Mouse (Mus musculus) liver, embryonic 14.5 days (tissue): ENCODE results near the gene Gm5416.
"Not testable (repeated sequence)": the region's sequence is repeated elsewhere in the genome, so short reads cannot be mapped to it uniquely, and the experiment has no call there.

Source experiments
- CTCF ChIP-seq: IDR thresholded peaks from 2 replicates; pipeline ENCODE4 v1.5.1; 2016; ENCODE audit warnings: antibody characterized with exemption, low read depth, control low read depth
- EP300 ChIP-seq: IDR thresholded peaks from 2 replicates; pipeline ENCODE4 v1.6.1; 2016; ENCODE audit warnings: antibody characterized with exemption, low read depth

DNA sequence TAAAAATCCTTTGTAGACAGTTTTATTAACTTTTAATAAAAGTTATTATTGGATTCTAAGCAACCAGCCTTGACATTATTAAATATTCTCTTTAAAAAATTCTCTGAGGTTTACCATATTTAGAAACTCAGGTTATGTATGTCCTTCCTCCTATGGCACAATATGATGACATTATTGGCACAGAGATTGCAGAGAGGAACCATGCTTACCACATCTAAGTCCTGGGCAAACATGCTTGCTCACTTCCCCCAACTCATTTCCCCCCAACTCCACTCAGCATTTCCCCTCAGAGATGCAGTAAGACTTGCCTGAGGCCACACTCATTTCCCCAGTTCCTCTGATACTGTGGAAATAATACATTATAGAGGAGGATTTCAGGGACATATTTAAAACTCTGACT lies 50.4 kb downstream of the Gm5416 start:
- not testable (repeated sequence) for TF ChIP-seq CTCF, EP300
